Mouse (Mus musculus) C2C12 (cell line): ENCODE measurements at regions not wholly inside any gene's neighbourhood (a gene's known extent, or its start where the extent isn't known, plus 50 kb on each side); places are given as distances from the start of the nearest gene placed in this dataset.

Source experiments
- CTCF ChIP-seq: IDR thresholded peaks from one replicate; pipeline ENCODE4 v1.5.1; 2011; ENCODE audit not compliant: control insufficient read depth, insufficient read depth, insufficient read length
- MYOD1 ChIP-seq: IDR thresholded peaks from one replicate; pipeline ENCODE4 v1.6.1; 2011; ENCODE audit warnings: low read depth; ENCODE audit not compliant: control insufficient read depth, insufficient read length
- MYOG ChIP-seq: IDR thresholded peaks from one replicate; pipeline ENCODE4 v1.6.1; 2011; ENCODE audit not compliant: control insufficient read depth, insufficient read length; ENCODE audit errors: extremely low read depth

DNA sequence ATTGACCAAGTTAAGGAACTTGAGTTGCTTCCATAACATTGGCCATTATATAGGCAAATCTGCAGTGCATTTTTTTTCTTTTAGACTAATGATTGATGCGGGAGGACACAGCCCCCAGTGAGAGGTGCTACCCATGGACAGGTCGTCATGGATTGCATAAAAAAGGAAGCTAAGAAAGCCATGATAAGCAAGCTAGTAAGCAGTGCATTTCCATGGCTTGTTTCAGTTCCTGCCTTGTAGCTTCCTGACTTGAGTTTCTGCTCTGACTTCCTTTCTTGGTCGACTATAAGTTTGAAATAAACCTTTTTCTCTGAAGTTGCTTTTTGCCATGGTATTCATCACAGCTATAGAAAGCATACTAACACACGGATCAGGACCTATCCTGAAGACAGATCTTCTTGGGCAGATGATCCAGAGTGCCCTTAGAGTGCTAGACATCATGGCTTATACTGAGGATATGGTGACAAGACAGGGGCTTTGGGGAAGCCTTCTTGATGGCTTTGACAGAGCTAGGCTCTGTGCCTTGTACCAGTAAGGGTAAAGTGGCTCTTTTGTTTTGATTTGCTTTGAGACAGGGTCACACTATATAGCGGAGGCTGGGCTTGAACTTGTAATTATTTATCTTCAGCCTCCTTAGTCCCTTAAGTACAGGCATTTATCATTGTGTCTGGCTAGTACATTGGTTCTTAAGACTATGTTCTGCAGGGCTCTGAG is 370.1 kb upstream of the Gm21798 start:
- no peak for TF ChIP-seq CTCF
- no peak for TF ChIP-seq MYOG
- TF ChIP-seq MYOD1: no peak
